Mouse (Mus musculus) neural tube, embryonic 13.5 days (tissue): Measurements from ENCODE around the gene Pkm. TPM values are rescaled to one million over a fixed set of nuclear protein-coding genes. Genes with fewer than 3 reads are reported as not detected.

ENCODE experiments used
- ATAC-seq: fragments of 200-750 bp; cut with Nextera tagmentation; 2 replicates; pipeline ENCODE4 v1.8.0; 2017; ENCODE audit warnings: low read depth, mild to moderate bottlenecking, moderate TSS enrichment, moderate library complexity
- H3K27ac ChIP-seq: fragments of 300-500 bp; sonication (generic); replicated peaks from 2 replicates; pipeline ENCODE4 v1.5.1; 2015; ENCODE audit warnings: moderate library complexity, mild to moderate bottlenecking, inconsistent platforms
- H3K27me3 ChIP-seq: fragments of 300-500 bp; sonication (generic); 2 replicates; pipeline ENCODE4 v1.6.1; 2015; ENCODE audit warnings: mild to moderate bottlenecking, inconsistent platforms
- H3K36me3 ChIP-seq: fragments of 300-500 bp; sonication (generic); 2 replicates; pipeline ENCODE4 v1.6.1; 2015; ENCODE audit warnings: mild to moderate bottlenecking, inconsistent platforms
- H3K4me1 ChIP-seq: fragments of 300-500 bp; sonication (generic); replicated peaks from 2 replicates; pipeline ENCODE4 v1.6.1; 2015; ENCODE audit warnings: inconsistent platforms
- H3K4me2 ChIP-seq: fragments of 300-500 bp; sonication (generic); 2 replicates; pipeline ENCODE4 v1.6.1; 2015; ENCODE audit warnings: inconsistent platforms, mild to moderate bottlenecking, moderate library complexity
- H3K4me3 ChIP-seq: fragments of 300-500 bp; sonication (generic); 2 replicates; pipeline ENCODE4 v1.5.1; 2015; ENCODE audit warnings: mild to moderate bottlenecking, inconsistent platforms
- H3K9ac ChIP-seq: fragments of 300-500 bp; sonication (generic); 2 replicates; pipeline ENCODE4 v1.6.1; 2015; ENCODE audit warnings: moderate library complexity, mild to moderate bottlenecking, inconsistent platforms
- H3K9me3 ChIP-seq: fragments of 300-500 bp; sonication (generic); 2 replicates; pipeline ENCODE4 v1.6.1; 2016; ENCODE audit warnings: inconsistent platforms
- WGBS: fragments of 180-500 bp; shearing (Covaris S2); methylation state at CpG from one replicate; pipeline ENCODE4 v1.1.7; 2015; 5-methylcytosine and 5-hydroxymethylcytosine counted together
- polyA plus RNA-seq: library from polyadenylated mRNA; unstranded; fragments of >200 nt; fragmentation: Nextera tagmentation; extraction: Ambion mirVana; gene quantifications from 2 replicates; pipeline ENCODE4 v1.2.1, GENCODE M21; 2015

Pkm gene
- polyA plus RNA-seq, 1 experiment from 2014 or later: 1,094 TPM

- H3K4me2 ChIP-seq: peak overlapping the region; percentile 53
- H3K9me3 ChIP-seq: no peaks in the 10 kb centered on the region
- H3K4me1 ChIP-seq: peaks cover 18% of the 10 kb centered on the region
- no peaks in the 10 kb centered on the region; the same call in 1 of the 2 replicates for H3K27me3 ChIP-seq
- H3K27ac ChIP-seq: 0 out of 2 replicates have a peak overlapping the region, but pooled peaks have one; percentile 28
- H3K4me3 ChIP-seq: peak overlapping the region; percentile 21
- peak; percentile 78 for ATAC-seq
- H3K36me3 ChIP-seq: no peaks in the 10 kb centered on the region
- H3K9ac ChIP-seq: 0 out of 2 replicates have a peak overlapping the region, but pooled peaks have one; percentile 50
- 37% methylated on average over 9 of the region's 9 CpGs for WGBS
Measured at GRCm38 (mm10) chr9:59692145-59692544, 36.0 kb downstream of the Pkm start.

GRCm38 (mm10) chr9:59694571-59695450 is 38.6 kb downstream of the Pkm start:
- peaks cover 18% of the 10 kb centered on the region for H3K4me1 ChIP-seq
- H3K4me3 ChIP-seq: no peak overlapping the region
- H3K36me3 ChIP-seq: no peaks in the 10 kb centered on the region
- ATAC-seq: no peak
- no peaks in the 10 kb centered on the region for H3K9me3 ChIP-seq
- H3K9ac ChIP-seq: no peak overlapping the region
- 63% methylated on average over 16 of the region's 16 CpGs for WGBS
- no peaks in the 10 kb centered on the region; the same call in 1 of the 2 replicates for H3K27me3 ChIP-seq
- H3K27ac ChIP-seq: no peak overlapping the region
- H3K4me2 ChIP-seq: no peak overlapping the region

GRCm38 (mm10) chr9:59695451-59695813 is 39.3 kb downstream of the Pkm start:
- no peak overlapping the region for H3K9ac ChIP-seq
- no peak for ATAC-seq
- WGBS: 45% methylated on average over 3 of the region's 3 CpGs

GRCm38 (mm10) chr9:59696381-59696780 is 40.2 kb downstream of the Pkm start:
- WGBS: 91% methylated on average over 3 of the region's 3 CpGs
- H3K36me3 ChIP-seq: no peaks in the 10 kb centered on the region
- no peak for ATAC-seq
- no peak overlapping the region for H3K9ac ChIP-seq
- H3K4me1 ChIP-seq: peaks cover 18% of the 10 kb centered on the region
- H3K27ac ChIP-seq: no peak overlapping the region
- H3K4me2 ChIP-seq: no peak overlapping the region
- H3K9me3 ChIP-seq: no peaks in the 10 kb centered on the region
- no peaks in the 10 kb centered on the region for H3K27me3 ChIP-seq
- H3K4me3 ChIP-seq: no peak overlapping the region

More at GRCm38 (mm10) chr9:59695451-59695813, 39.3 kb downstream of the Pkm start:
- Histone ChIP-seq H3K4me1 (peaks cover 18% of the 10 kb centered on the region), H3K27ac (no peak overlapping the region), H3K36me3 (no peaks in the 10 kb centered on the region), H3K27me3 (no peaks in the 10 kb centered on the region; the same call in 1 of the 2 replicates), H3K9me3 (no peaks in the 10 kb centered on the region), H3K4me3 (no peak overlapping the region), H3K4me2 (no peak overlapping the region)

GRCm38 (mm10) chr9:59701094-59701493 is 44.9 kb downstream of the Pkm start:
- H3K27me3 ChIP-seq: no peaks in the 10 kb centered on the region
- WGBS: 84% methylated on average over 7 of the region's 7 CpGs
- no peak overlapping the region for H3K27ac ChIP-seq
- no peak overlapping the region for H3K4me2 ChIP-seq
- H3K4me3 ChIP-seq: no peak overlapping the region
- no peak for ATAC-seq
- no peaks in the 10 kb centered on the region for H3K36me3 ChIP-seq
- H3K4me1 ChIP-seq: no peaks in the 10 kb centered on the region
- H3K9ac ChIP-seq: no peak overlapping the region
- H3K9me3 ChIP-seq: no peaks in the 10 kb centered on the region

DNA sequence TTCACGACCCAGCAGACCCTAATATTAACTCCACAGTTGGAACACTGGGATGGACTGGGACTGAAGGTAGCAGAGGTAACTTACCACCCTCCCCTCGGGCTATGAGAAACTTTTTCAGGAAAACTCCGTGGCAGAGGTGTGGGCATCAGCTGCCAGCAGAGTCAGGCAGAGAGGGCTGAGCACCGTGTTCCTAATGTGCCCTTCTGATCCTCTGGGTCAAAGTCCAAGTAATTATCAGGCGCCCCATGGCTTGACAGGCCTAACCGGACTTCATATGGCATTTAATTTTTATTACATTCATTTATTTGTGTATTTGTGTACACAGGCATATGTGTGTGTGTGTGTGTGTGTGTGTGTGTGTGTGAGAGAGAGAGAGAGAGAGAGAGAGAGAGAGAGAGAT is 46.9 kb downstream of the Pkm start:
- no peaks in the 10 kb centered on the region for H3K36me3 ChIP-seq
- no peak for ATAC-seq
- H3K4me1 ChIP-seq: no peaks in the 10 kb centered on the region
- H3K27me3 ChIP-seq: no peaks in the 10 kb centered on the region
- no peak overlapping the region for H3K4me2 ChIP-seq
- H3K4me3 ChIP-seq: no peak overlapping the region
- 71% methylated on average over 6 of the region's 6 CpGs for whole genome bisulfite sequencing
- H3K9me3 ChIP-seq: no peaks in the 10 kb centered on the region
- H3K27ac ChIP-seq: no peak overlapping the region
- no peak overlapping the region for H3K9ac ChIP-seq

DNA sequence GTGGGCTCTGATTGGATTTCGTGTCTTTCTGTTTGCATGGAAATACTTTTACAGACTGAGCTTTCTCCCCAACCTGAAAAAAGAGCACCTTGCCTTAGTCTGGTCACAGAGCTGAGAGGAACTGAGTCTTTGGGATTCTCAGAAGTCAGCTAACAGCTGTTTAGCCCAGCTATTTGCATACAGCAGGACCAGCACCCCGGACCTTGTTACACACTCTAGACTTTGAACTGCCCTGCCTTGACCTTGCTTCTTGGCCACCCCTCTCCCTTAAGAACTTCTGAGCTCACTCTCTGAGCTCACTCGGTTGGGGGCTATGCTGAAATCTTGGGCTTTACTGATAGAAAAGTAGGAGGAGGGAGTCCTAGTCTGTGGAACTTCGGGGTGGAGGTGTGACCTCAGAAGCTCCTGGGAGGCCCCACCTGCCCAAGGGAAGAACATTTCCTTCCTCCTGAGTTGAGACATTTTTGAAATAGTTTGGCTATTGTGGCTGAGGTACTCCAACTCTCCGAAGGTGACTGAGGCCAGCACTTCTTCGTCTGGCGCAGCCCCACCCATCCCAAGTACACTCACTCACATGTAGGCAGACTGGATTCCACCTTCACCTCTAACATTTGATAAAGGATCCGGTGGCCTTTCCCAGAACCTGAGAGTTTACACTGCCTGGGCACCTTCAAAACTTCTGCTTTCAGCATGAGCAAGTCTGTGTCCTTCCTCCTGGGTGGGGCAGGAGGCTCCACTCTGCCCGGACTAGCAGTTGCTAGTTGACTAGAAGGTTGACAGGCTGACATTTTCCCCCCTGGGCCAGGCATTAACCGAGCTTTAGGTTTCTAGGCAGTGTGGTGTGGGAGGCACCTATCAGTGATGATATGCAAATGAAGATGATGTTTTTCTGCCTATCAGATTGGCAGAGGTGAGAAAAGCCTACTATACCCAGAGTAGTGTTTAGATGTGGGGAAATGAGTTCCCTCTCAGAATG is 51.0 kb downstream of the Pkm start:
- H3K27ac ChIP-seq: no peak overlapping the region
- no peaks in the 10 kb centered on the region for H3K27me3 ChIP-seq
- H3K4me1 ChIP-seq: no peaks in the 10 kb centered on the region
- H3K9me3 ChIP-seq: no peaks in the 10 kb centered on the region
- no peaks in the 10 kb centered on the region for H3K36me3 ChIP-seq
- H3K9ac ChIP-seq: no peak overlapping the region
- no peak for ATAC-seq
- WGBS: 63% methylated on average over 10 of the region's 10 CpGs
- no peak overlapping the region for H3K4me3 ChIP-seq
- H3K4me2 ChIP-seq: no peak overlapping the region

DNA sequence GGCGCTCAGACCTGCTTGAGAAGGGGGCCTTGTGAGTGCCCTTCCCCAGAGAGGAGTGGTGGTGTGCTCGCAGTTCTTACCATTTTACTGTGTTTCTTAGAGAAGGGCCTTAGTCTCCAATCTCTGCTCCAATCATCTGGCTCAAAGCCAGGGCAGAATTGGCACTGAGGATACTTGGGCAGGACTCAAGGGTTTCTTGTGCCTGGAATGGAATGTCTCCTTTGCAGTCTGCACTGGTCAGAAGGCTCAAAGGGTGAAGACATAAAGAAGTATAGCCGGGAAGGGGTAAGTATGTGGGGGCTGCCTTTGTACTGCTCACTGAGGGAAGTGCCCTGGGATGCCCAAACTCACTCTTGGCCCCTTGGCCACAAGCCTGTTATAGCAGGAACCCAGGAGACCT is 53.1 kb downstream of the Pkm start:
- H3K27ac ChIP-seq: no peak overlapping the region
- H3K27me3 ChIP-seq: no peaks in the 10 kb centered on the region
- H3K9me3 ChIP-seq: no peaks in the 10 kb centered on the region
- no peak overlapping the region for H3K4me2 ChIP-seq
- no peaks in the 10 kb centered on the region for H3K4me1 ChIP-seq
- ATAC-seq: no peak
- 80% methylated on average over 3 of the region's 3 CpGs for WGBS
- H3K4me3 ChIP-seq: no peak overlapping the region
- H3K9ac ChIP-seq: no peak overlapping the region
- no peaks in the 10 kb centered on the region for H3K36me3 ChIP-seq

- no peaks in the 10 kb centered on the region for H3K27me3 ChIP-seq
- no peaks in the 10 kb centered on the region for H3K36me3 ChIP-seq
- no peak for ATAC-seq
- no peaks in the 10 kb centered on the region for H3K9me3 ChIP-seq
- H3K4me3 ChIP-seq: no peak overlapping the region
- no peak overlapping the region for H3K9ac ChIP-seq
- H3K4me1 ChIP-seq: no peaks in the 10 kb centered on the region
- 80% methylated on average over 7 of the region's 7 CpGs for WGBS
- H3K4me2 ChIP-seq: no peak overlapping the region
- H3K27ac ChIP-seq: no peak overlapping the region
Measured at GRCm38 (mm10) chr9:59716275-59716898, 60.2 kb downstream of the Pkm start.

DNA sequence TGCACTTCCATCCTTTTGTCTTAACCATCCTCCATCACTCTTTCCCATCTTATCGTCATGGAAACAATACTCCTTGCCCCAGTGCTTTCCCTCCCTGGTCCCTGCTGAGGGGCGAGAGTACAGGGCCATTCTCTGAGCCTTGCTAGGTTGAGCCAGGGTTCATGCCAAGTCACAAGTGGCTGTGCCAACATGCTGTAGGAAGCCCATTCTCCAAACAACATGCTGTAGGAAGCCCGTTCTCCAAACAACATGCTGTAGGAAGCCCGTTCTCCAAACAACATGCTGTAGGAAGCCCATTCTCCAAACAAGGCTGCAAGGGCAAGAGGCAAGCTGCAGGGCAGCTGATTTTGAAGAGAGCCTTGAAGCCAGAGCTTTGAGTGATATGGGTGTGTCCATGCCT is 62.1 kb downstream of the Pkm start:
- no peak for ATAC-seq
- no peak overlapping the region for H3K4me2 ChIP-seq
- peaks cover 3% of the 10 kb centered on the region for H3K4me1 ChIP-seq
- no peak overlapping the region for H3K27ac ChIP-seq
- no peak overlapping the region for H3K9ac ChIP-seq
- 0 out of 2 replicates have a peak, but pooled peaks cover 7% of the 10 kb centered on the region for H3K27me3 ChIP-seq
- H3K36me3 ChIP-seq: no peaks in the 10 kb centered on the region
- H3K9me3 ChIP-seq: no peaks in the 10 kb centered on the region
- 84% methylated on average over 4 of the region's 4 CpGs for WGBS
- H3K4me3 ChIP-seq: no peak overlapping the region

- no peaks in the 10 kb centered on the region for H3K9me3 ChIP-seq
- H3K4me3 ChIP-seq: no peak overlapping the region
- no peak overlapping the region for H3K27ac ChIP-seq
- peaks cover 13% of the 10 kb centered on the region for H3K4me1 ChIP-seq
- ATAC-seq: no peak
- 83% methylated on average over 5 of the region's 5 CpGs for WGBS
- H3K4me2 ChIP-seq: no peak overlapping the region
- no peaks in the 10 kb centered on the region for H3K36me3 ChIP-seq
- 0 out of 2 replicates have a peak, but pooled peaks cover 7% of the 10 kb centered on the region for H3K27me3 ChIP-seq
- H3K9ac ChIP-seq: no peak overlapping the region
Measured at GRCm38 (mm10) chr9:59721144-59721543, 65.0 kb downstream of the Pkm start.
